Mouse (Mus musculus) liver, embryonic 14.5 days (tissue): ENCODE results near the gene Cyb561a3. TPM values are rescaled to one million over a fixed set of nuclear protein-coding genes. Genes with fewer than 3 reads are reported as not detected.
"Not testable (repeated sequence)": the region's sequence is repeated elsewhere in the genome, so short reads cannot be mapped to it uniquely, and the experiment has no call there.

Experiments
- ATAC-seq: fragments of 200-750 bp; cut with Nextera tagmentation; 2 replicates; pipeline ENCODE4 v1.8.0; 2017; ENCODE audit warnings: moderate number of reproducible peaks, mild to moderate bottlenecking, moderate library complexity; ENCODE audit not compliant: insufficient read depth
- DNase-seq, 3 experiments: peaks; one replicate each; pipeline ENCODE4 v3.0.0-alpha.2; 2012 to 2013; ENCODE audit warnings: low read depth in 3 of 3, low spot score in 3 of 3
- H3K27ac ChIP-seq: fragments of 300-500 bp; sonication (generic); 2 replicates; pipeline ENCODE4 v1.5.1; 2014; ENCODE audit warnings: moderate library complexity, mild to moderate bottlenecking, control low read depth, inconsistent platforms
- H3K27me3 ChIP-seq: fragments of 300-500 bp; sonication (generic); 2 replicates; pipeline ENCODE4 v1.6.1; 2014; ENCODE audit warnings: mild to moderate bottlenecking, low read length, moderate library complexity; ENCODE audit not compliant: control insufficient read depth, insufficient read depth
- H3K36me3 ChIP-seq: fragments of 300-500 bp; sonication (generic); replicated peaks from 2 replicates; pipeline ENCODE4 v1.6.1; 2014; ENCODE audit warnings: low read depth; ENCODE audit not compliant: control insufficient read depth, insufficient read depth
- H3K4me1 ChIP-seq, 2 experiments: fragments of 200-500 bp in 1 of 2; fragments of 300-500 bp in 1 of 2; sonication (generic) in 1 of 2; replicated peaks; 2 replicates each; pipeline ENCODE4 v1.6.1; 2012 to 2014; ENCODE audit warnings: antibody characterized with exemption in 1 of 2, inconsistent platforms in 1 of 2, low read length in 1 of 2; ENCODE audit not compliant: control insufficient read depth in 2 of 2, insufficient read depth in 2 of 2
- H3K4me2 ChIP-seq: fragments of 300-500 bp; sonication (generic); 2 replicates; pipeline ENCODE4 v1.6.1; 2014; ENCODE audit warnings: low read depth, mild to moderate bottlenecking, control low read depth, moderate library complexity
- H3K4me3 ChIP-seq, 2 experiments: fragments of 200-500 bp in 1 of 2; fragments of 300-500 bp in 1 of 2; sonication (generic) in 1 of 2; 2 replicates each; pipeline ENCODE4 v1.5.1; 2012 to 2014; ENCODE audit warnings: low read depth in 2 of 2, low read length in 2 of 2, mild to moderate bottlenecking in 2 of 2, control low read depth in 1 of 2, inconsistent platforms in 1 of 2, moderate library complexity in 1 of 2; ENCODE audit not compliant: insufficient read depth in 1 of 2
- H3K9ac ChIP-seq: fragments of 300-500 bp; sonication (generic); replicated peaks from 2 replicates; pipeline ENCODE4 v1.6.1; 2014; ENCODE audit warnings: mild to moderate bottlenecking, control low read depth, moderate library complexity
- H3K9me3 ChIP-seq: fragments of 300-500 bp; sonication (generic); 2 replicates; pipeline ENCODE4 v1.6.1; 2016; ENCODE audit warnings: low read length, mixed read lengths; ENCODE audit not compliant: control insufficient read depth
- CTCF ChIP-seq: IDR thresholded peaks from 2 replicates; pipeline ENCODE4 v1.5.1; 2016; ENCODE audit warnings: antibody characterized with exemption, low read depth, control low read depth
- EP300 ChIP-seq: IDR thresholded peaks from 2 replicates; pipeline ENCODE4 v1.6.1; 2016; ENCODE audit warnings: antibody characterized with exemption, low read depth
- WGBS: fragments of 180-500 bp; shearing (Covaris S2); extraction: QIAGEN DNeasy Blood & Tissue Kit; methylation state at CpG from one replicate; pipeline ENCODE4 v1.1.7; 2014; ENCODE audit not compliant: insufficient replicate concordance; 5-methylcytosine and 5-hydroxymethylcytosine counted together
- polyA plus RNA-seq, 2 experiments: library from polyadenylated mRNA; depleted of rRNA in 1 of 2; stranded (reverse) in 1 of 2; unstranded in 1 of 2; fragments of >200 nt; fragmentation: Nextera tagmentation in 1 of 2; extraction: Ambion mirVana in 1 of 2; gene quantifications; 2 replicates each; pipeline versions ENCODE4 v1.2.1 to v1.2.3; 2012 to 2014

Gene Cyb561a3
- polyA plus RNA-seq, 2 experiments = 9.5 to 11.0 TPM

DNA sequence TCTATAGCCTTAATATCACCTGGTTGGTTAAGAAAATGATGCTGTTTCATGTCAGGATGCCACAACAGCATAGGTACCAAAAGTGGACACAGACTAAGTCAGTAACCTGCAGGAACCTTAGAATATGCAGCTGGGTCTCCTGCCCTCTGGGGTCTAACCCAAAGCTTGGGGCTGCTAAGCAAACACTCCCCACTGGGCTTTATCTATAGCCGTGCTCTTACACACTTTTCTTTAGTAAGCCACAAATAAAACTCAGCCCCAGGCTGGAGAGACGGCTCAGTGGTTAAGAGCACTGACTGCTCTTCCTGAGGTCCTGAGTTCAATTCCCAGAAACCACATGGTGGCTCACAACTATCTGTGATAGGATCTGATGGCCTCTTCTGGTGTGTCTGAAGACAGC, 20.0 kb upstream of the Cyb561a3 start:
- Histone ChIP-seq H3K27ac (no peak overlapping the region), H3K4me1 (peaks cover 9 to 17% of the 10 kb centered on the region in 2 experiments), H3K36me3 (no peaks in the 10 kb centered on the region), H3K4me3 (no peak overlapping the region), H3K27me3 (no peaks in the 10 kb centered on the region), H3K9me3 (no peaks in the 10 kb centered on the region), H3K4me2 (no peak overlapping the region), H3K9ac (no peak overlapping the region)
- 39% methylated on average over 2 of the region's 2 CpGs for WGBS
- DNase-seq (no peak), ATAC-seq (no peak)
- TF ChIP-seq EP300 (no peak), CTCF (no peak)

DNA sequence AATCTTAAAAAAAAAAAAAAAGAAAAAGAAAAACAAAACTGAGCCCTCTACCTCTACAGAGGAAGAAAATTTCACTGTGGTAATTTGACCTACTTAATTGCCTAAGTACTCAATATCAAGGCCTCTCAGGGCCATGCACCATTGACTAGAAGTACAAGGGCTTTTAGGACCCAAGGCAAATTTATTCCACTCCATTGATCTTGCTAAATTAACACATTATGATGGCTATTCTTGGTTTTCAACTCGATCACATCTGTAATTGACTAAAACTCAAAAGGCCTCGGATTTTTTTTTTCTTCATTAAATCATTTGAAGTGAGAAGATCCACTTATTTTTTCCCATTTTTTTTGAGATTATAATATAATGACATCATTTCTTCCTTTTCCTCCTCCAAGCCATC, 19.5 kb upstream of the Cyb561a3 start:
- ATAC-seq = no peak
- peaks cover 9 to 21% of the 10 kb centered on the region in 2 experiments for H3K4me1 ChIP-seq
- WGBS = 60% methylated on average over 2 of the region's 2 CpGs
- no peak overlapping the region for H3K27ac ChIP-seq
- no peak for TF ChIP-seq EP300
- TF ChIP-seq CTCF = no peak
- no peak overlapping the region for H3K9ac ChIP-seq
- DNase-seq = no peak
- H3K4me2 ChIP-seq = no peak overlapping the region
- H3K36me3 ChIP-seq = no peaks in the 10 kb centered on the region
- H3K4me3 ChIP-seq = no peak overlapping the region
- H3K9me3 ChIP-seq = no peaks in the 10 kb centered on the region
- no peaks in the 10 kb centered on the region for H3K27me3 ChIP-seq

DNA sequence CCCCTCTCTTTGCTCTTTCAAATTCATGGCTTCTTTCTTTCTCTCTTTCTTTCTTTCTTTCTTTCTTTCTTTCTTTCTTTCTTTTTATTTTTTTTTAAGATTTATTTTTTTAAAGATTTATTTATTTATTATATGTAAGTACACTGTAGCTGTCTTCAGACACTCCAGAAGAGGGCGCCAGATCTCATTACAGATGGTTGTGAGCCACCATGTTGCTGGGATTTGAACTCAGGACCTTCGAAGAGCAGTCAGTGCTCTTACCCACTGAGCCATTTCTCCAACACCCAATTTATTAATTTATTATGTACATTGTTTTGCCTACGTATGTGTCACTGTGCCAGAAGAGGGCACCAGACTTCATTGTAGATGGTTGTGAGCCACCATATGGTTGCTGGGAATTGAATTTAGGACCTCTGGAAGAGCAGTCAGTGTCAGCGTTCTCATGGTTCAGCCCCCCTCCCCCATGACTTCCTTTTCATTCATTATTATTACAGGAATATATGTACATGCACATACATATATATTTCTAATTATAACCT, 19.1 kb upstream of the Cyb561a3 start:
- not testable (repeated sequence) for H3K9ac ChIP-seq, H3K9me3 ChIP-seq, H3K4me3 ChIP-seq, H3K36me3 ChIP-seq, H3K27me3 ChIP-seq, H3K4me2 ChIP-seq, ATAC-seq, DNase-seq, H3K27ac ChIP-seq
- WGBS = 58% methylated on average over 4 of the region's 4 CpGs
- peaks cover 9 to 21% of the 10 kb centered on the region in 2 experiments for H3K4me1 ChIP-seq
- TF ChIP-seq CTCF = peak; percentile 34; the same call in 1 of the 2 replicates

DNA sequence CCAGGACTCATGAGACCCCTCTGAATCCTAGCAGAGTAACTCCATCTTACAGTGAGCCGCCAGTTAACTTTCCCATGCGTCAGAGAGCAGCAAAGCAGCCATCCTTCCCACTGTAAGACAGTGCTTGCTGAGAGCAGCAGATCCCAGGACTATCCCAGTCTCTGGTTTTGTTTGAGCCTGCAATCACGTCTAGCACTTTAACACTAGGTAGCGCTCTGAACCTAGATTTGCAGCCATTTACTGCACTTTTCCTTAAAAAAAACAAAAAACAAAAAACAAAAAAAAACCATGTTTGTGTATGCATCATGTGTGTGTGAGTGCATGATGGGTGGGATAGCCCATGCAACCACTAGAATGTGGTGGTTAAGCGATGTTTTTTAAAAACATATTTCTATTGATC, 16.9 kb upstream of the Cyb561a3 start:
- DNase-seq (no peak), ATAC-seq (no peak)
- H3K9me3 ChIP-seq = no peaks in the 10 kb centered on the region
- H3K27ac ChIP-seq = no peak overlapping the region
- H3K4me1 ChIP-seq = peaks cover 5 to 20% of the 10 kb centered on the region in 2 experiments
- no peak overlapping the region for H3K4me2 ChIP-seq
- no peak for TF ChIP-seq EP300
- TF ChIP-seq CTCF = peak; percentile 33; the same call in 1 of the 2 replicates
- no peaks in the 10 kb centered on the region for H3K36me3 ChIP-seq
- WGBS = 49% methylated on average over 5 of the region's 5 CpGs
- no peaks in the 10 kb centered on the region for H3K27me3 ChIP-seq
- no peak overlapping the region for H3K4me3 ChIP-seq
- no peak overlapping the region for H3K9ac ChIP-seq

DNA sequence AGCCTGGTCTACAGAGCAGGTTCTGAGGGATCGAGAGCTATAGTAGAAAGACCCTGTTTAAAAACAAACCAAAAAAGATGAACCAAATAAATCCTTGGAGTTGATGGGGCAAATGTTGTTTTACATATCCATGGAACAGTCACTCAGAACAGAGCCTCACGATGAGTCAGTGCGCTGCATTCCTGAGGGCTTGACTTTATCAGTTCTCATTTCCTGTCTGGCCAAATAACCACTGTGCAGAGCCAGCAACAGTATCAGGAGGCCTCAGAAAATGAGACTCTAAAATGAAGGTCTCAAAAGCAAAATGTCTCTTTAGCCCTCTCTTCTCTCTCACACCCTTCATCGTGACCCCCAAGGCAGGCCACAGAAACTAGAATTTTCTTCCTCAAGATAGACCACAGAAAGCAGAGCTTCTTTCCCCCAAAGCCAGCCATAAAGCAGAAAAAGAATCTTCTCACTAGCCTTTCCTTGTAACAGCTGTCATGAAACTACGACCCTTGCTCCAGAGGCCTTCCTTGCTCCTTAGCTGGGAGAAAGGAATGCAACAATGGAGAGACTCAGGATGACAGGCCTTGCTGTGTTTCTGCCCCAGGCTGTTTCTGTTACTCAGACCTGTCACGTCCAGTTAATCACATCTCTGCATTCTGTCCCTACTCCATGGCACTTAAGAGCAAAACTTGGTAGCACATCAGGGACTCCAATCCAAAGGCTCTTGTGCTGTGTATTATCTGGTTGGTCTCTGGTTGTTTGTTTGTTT, 15.2 kb upstream of the Cyb561a3 start:
- TF ChIP-seq CTCF (no peak), EP300 (no peak)
- WGBS = 33% methylated on average over 6 of the region's 6 CpGs
- Histone ChIP-seq H3K9ac (no peak overlapping the region), H3K4me1 (peaks cover 0 to 18% of the 10 kb centered on the region in 2 experiments; a peak in 2 of 4 replicates), H3K36me3 (no peaks in the 10 kb centered on the region), H3K4me2 (no peak overlapping the region), H3K4me3 (no peak overlapping the region), H3K27me3 (no peaks in the 10 kb centered on the region), H3K9me3 (no peaks in the 10 kb centered on the region), H3K27ac (no peak overlapping the region)
- ATAC-seq (no peak), DNase-seq (no peak)
